Mouse (Mus musculus): Measurements from ENCODE around the gene Lrrtm4. TPM values are rescaled to one million over a fixed set of nuclear protein-coding genes. Genes with fewer than 3 reads are reported as not detected.

Gene Lrrtm4
- polyA plus RNA-seq, 1 experiment from 2014 or later = 0.33 TPM

DNA sequence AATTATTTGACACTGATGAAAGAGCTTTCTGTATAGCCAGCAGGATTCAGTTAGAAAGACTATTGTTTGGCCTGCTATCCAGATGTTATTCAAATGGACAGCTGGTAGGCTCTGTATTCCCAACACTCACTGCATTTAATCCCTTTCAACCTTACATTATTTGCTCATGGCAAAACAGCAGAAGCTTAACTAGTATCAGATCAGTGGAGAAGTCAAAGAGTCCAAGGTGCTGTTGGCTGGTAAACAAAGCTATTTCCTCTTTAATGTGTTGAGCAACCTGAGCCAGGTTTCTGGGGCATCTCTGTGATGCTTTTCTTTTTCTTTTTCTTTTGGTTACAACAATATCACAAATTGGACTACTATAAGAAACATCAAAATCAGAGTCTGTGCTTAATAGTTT lies 536.3 kb downstream of the Lrrtm4 start:
- TF ChIP-seq CTCF (IDR thresholded peaks at IDR 0.05; ENCODE audit: low read depth) = no peak
- no peaks in the 10 kb centered on the region for H3K27me3 ChIP-seq (ENCODE audit: insufficient read depth, low read length)
- no peak overlapping the region for H3K4me3 ChIP-seq (ENCODE audit: low read depth, low read length)
- H3K36me3 ChIP-seq (ENCODE audit: insufficient read depth) = no peaks in the 10 kb centered on the region
- ATAC-seq (ENCODE audit: insufficient read depth) (no peak), DNase-seq (no peak)
- no peak overlapping the region for H3K4me2 ChIP-seq
- H3K9me3 ChIP-seq (ENCODE audit: low read depth, low read length) = no peaks in the 10 kb centered on the region
- H3K9ac ChIP-seq = no peak overlapping the region
- no peak overlapping the region for H3K27ac ChIP-seq (ENCODE audit: low read depth)
- H3K4me1 ChIP-seq (ENCODE audit: insufficient read depth) = no peaks in the 10 kb centered on the region

DNA sequence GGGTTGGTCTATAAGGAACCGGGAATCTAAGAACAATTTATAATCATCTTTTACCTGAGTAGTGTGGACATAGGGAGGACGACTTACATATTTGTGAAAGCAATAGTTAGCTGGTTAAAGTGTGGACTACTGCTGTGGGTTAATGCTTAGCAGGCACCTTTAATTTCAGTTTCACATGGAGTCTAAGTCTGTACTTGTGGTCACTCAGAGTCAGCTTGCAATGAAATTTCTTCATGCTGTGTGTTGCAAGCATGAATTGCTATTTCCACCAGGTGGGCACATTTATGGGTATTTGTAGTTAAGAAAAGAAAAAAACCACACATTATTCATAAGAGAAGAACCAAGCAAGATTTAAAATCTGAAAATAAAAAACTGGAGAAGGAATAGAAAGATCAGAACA lies 558.5 kb downstream of the Lrrtm4 start:
- ATAC-seq (ENCODE audit: insufficient read depth) (no peak), DNase-seq (no peak)
- no peak overlapping the region for H3K4me2 ChIP-seq
- TF ChIP-seq CTCF (IDR thresholded peaks at IDR 0.05; ENCODE audit: low read depth) = no peak
- WGBS = 86% methylated on average over 2 of the region's 2 CpGs
- H3K27me3 ChIP-seq (ENCODE audit: insufficient read depth, low read length) = no peaks in the 10 kb centered on the region
- no peak overlapping the region for H3K4me3 ChIP-seq (ENCODE audit: low read depth, low read length)
- no peaks in the 10 kb centered on the region for H3K36me3 ChIP-seq (ENCODE audit: insufficient read depth)
- H3K9ac ChIP-seq = no peak overlapping the region
- H3K27ac ChIP-seq (ENCODE audit: low read depth) = no peak overlapping the region
- H3K9me3 ChIP-seq (ENCODE audit: low read depth, low read length) = no peaks in the 10 kb centered on the region
- no peaks in the 10 kb centered on the region for H3K4me1 ChIP-seq (ENCODE audit: insufficient read depth)

DNA sequence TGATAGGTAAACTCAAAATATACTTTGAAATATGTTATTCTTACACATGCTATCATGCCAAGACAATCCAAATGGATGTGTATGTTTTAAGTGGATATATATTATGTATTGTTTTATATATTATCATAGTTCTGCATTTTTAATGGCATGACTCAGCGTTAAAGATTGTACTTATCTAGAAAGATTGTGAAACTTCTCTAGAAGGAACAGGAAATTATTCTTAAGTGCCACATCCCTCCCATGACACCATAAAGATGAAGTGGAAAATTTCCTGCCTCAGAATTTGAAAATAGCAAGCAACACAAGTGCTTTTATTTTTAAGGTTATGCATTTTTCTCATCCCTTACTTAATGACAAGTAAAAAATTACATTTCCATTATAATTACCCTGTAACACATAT lies 563.5 kb downstream of the Lrrtm4 start:
- WGBS = 47% methylated on average over 1 of the region's 1 CpGs

DNA sequence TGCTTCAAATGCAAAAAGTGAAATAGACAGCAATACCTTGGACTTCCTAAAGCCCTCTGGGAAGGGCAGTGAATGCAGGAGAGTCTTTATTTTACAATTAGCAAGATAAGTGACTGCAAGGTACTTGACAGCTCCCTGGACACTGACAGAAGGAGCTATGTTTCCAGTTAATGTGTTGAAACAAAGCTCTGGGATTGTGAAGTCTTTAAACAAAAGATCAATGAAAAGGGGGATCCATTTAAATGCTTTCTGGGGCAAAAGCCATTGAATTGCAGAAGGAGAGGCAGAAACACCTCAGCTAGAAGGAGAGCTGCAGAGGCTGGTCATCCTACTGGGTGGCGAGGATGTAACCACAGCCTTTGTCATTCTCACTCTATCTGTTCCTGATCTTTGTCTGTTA lies 571.1 kb downstream of the Lrrtm4 start:
- ATAC-seq (ENCODE audit: insufficient read depth) = no peak
- no peak overlapping the region for H3K27ac ChIP-seq (ENCODE audit: low read depth)
- H3K9ac ChIP-seq = no peak overlapping the region
- no peaks in the 10 kb centered on the region for H3K27me3 ChIP-seq (ENCODE audit: insufficient read depth, low read length)
- H3K4me3 ChIP-seq (ENCODE audit: low read depth, low read length) = no peak overlapping the region
- no peak for DNase-seq
- H3K36me3 ChIP-seq (ENCODE audit: insufficient read depth) = no peaks in the 10 kb centered on the region
- no peaks in the 10 kb centered on the region for H3K9me3 ChIP-seq (ENCODE audit: low read depth, low read length)
- H3K4me2 ChIP-seq = no peak overlapping the region
- TF ChIP-seq CTCF (IDR thresholded peaks at IDR 0.05; ENCODE audit: low read depth) = no peak
- H3K4me1 ChIP-seq (ENCODE audit: insufficient read depth) = no peaks in the 10 kb centered on the region
- 46% methylated on average over 1 of the region's 1 CpGs for WGBS

More for the DNA sequence above, 563.5 kb downstream of the Lrrtm4 start:
- no peaks in the 10 kb centered on the region for H3K9me3 ChIP-seq (ENCODE audit: low read depth, low read length)
- no peak overlapping the region for H3K9ac ChIP-seq
- H3K27me3 ChIP-seq (ENCODE audit: insufficient read depth, low read length) = no peaks in the 10 kb centered on the region
- H3K4me3 ChIP-seq (ENCODE audit: low read depth, low read length) = no peak overlapping the region
- no peaks in the 10 kb centered on the region for H3K36me3 ChIP-seq (ENCODE audit: insufficient read depth)
- DNase-seq = no peak
- H3K27ac ChIP-seq (ENCODE audit: low read depth) = no peak overlapping the region
- ATAC-seq (ENCODE audit: insufficient read depth) = no peak
- no peaks in the 10 kb centered on the region for H3K4me1 ChIP-seq (ENCODE audit: insufficient read depth)
- TF ChIP-seq CTCF (IDR thresholded peaks at IDR 0.05; ENCODE audit: low read depth) = no peak
- H3K4me2 ChIP-seq = no peak overlapping the region

DNA sequence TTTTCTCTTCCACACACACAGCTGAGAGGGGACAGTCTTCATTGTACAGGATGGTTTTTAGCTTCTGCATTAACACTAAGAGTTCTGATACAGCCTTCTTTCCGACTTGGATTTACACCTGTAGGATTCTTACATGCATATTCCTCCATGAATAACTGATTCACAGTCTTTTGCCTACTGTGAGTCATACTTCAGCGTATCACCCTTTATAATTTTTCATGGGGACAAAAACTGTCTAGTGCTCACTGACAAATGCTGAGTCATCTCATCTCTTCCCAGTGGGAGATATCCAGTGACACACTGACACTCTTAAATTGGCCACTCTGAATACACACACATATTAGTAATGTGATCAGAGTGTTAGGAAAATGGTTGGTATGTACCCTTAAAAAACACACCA lies 600.8 kb downstream of the Lrrtm4 start:
- Histone ChIP-seq H3K27me3 (ENCODE audit: insufficient read depth, low read length) (no peaks in the 10 kb centered on the region), H3K27ac (ENCODE audit: low read depth) (no peak overlapping the region), H3K4me3 (ENCODE audit: low read depth, low read length) (no peak overlapping the region), H3K36me3 (ENCODE audit: insufficient read depth) (no peaks in the 10 kb centered on the region), H3K4me2 (no peak overlapping the region), H3K9me3 (ENCODE audit: low read depth, low read length) (no peaks in the 10 kb centered on the region), H3K9ac (no peak overlapping the region), H3K4me1 (ENCODE audit: insufficient read depth) (no peaks in the 10 kb centered on the region)
- WGBS = 83% methylated on average over 2 of the region's 2 CpGs
- no peak for TF ChIP-seq CTCF (IDR thresholded peaks at IDR 0.05; ENCODE audit: low read depth)
- no peak for ATAC-seq (ENCODE audit: insufficient read depth)
- no peak for DNase-seq

DNA sequence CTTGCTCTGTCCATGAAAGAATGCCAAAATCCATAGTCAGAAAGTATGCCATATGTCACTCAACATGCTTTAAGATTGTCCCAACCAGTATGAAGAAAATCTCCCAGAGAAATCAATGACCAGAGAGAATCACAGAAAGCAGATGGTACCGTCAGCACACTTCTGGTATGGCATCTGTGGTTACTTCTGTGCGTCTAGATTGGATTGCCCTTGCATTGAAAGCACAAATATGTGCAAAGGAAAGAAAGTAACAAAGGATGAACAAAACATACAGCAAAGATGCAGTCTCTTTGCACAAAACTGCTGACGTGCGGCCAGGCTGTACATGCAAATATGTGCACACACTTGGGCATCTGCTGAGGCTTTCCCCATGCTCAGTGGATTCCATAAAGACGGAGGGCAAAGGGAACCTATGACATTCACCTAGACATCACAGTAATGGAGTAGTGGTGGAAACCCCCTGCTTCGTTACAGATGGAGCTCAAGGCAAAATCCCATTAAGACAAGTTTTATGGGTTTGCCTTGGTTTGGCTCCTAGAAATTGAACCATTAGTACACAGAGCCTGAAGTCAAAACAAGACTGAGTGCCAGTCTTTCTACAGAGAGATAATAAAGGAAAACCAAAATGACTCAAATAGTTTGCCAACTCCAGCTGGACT lies 604.1 kb downstream of the Lrrtm4 start:
- Histone ChIP-seq H3K9me3 (ENCODE audit: low read depth, low read length) (no peaks in the 10 kb centered on the region), H3K4me1 (ENCODE audit: insufficient read depth) (no peaks in the 10 kb centered on the region), H3K27ac (ENCODE audit: low read depth) (no peak overlapping the region), H3K4me3 (ENCODE audit: low read depth, low read length) (no peak overlapping the region), H3K27me3 (ENCODE audit: insufficient read depth, low read length) (no peaks in the 10 kb centered on the region), H3K4me2 (no peak overlapping the region), H3K36me3 (ENCODE audit: insufficient read depth) (no peaks in the 10 kb centered on the region), H3K9ac (no peak overlapping the region)
- DNase-seq (no peak), ATAC-seq (ENCODE audit: insufficient read depth) (no peak)
- TF ChIP-seq CTCF (IDR thresholded peaks at IDR 0.05; ENCODE audit: low read depth) = no peak
- 87% methylated on average over 6 of the region's 6 CpGs for WGBS

DNA sequence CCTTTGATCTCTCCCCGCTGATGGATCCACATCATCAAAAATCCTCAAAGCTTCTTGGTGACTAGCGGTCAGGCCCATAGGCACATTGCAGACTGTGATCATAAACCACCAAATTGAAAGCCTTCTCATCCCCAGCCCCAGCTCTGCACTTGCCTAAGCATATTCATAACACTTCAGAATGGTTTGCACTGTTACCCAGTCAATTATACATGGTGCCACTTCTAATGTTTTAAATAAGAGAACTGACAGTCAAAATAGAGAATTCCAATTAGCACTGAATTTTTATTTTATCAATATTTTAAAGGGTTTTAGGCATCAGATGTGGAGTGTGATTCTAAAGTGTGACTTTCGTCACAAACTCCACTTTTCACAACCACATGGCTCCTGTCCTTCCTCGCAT lies 606.8 kb downstream of the Lrrtm4 start:
- Histone ChIP-seq H3K4me1 (ENCODE audit: insufficient read depth) (no peaks in the 10 kb centered on the region), H3K4me2 (no peak overlapping the region), H3K36me3 (ENCODE audit: insufficient read depth) (no peaks in the 10 kb centered on the region), H3K27ac (ENCODE audit: low read depth) (no peak overlapping the region), H3K9ac (no peak overlapping the region), H3K9me3 (ENCODE audit: low read depth, low read length) (no peaks in the 10 kb centered on the region), H3K4me3 (ENCODE audit: low read depth, low read length) (no peak overlapping the region), H3K27me3 (ENCODE audit: insufficient read depth, low read length) (no peaks in the 10 kb centered on the region)
- DNase-seq (no peak), ATAC-seq (ENCODE audit: insufficient read depth) (no peak)
- 78% methylated on average over 4 of the region's 4 CpGs for WGBS
- TF ChIP-seq CTCF (IDR thresholded peaks at IDR 0.05; ENCODE audit: low read depth) = no peak

DNA sequence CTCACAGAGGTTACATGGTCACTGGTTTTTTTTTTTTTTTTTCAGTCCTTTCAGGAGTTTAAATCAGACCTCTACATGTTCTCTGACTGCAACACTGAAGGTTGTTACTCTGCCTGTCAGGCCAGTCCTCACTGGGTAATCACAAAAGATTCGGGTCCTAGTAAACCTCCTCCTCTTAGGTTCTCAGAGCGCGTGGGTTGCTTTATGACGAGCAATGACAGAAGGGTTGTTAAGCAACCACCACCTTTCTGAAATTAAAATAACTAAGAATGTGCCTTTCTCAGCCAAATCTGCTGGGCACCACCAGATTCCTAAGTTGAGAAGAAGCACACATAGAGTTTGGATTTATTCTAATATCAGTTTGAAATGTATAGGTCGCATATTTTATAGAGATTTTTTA lies 644.1 kb downstream of the Lrrtm4 start:
- no peaks in the 10 kb centered on the region for H3K36me3 ChIP-seq (ENCODE audit: insufficient read depth)
- H3K27me3 ChIP-seq (ENCODE audit: insufficient read depth, low read length) = no peaks in the 10 kb centered on the region
- H3K9ac ChIP-seq = no peak overlapping the region
- no peak overlapping the region for H3K4me3 ChIP-seq (ENCODE audit: low read depth, low read length)
- DNase-seq = no peak
- H3K4me1 ChIP-seq (ENCODE audit: insufficient read depth) = no peaks in the 10 kb centered on the region
- WGBS = 84% methylated on average over 5 of the region's 5 CpGs
- TF ChIP-seq CTCF (IDR thresholded peaks at IDR 0.05; ENCODE audit: low read depth) = no peak
- no peak for ATAC-seq (ENCODE audit: insufficient read depth)
- H3K9me3 ChIP-seq (ENCODE audit: low read depth, low read length) = no peaks in the 10 kb centered on the region
- no peak overlapping the region for H3K27ac ChIP-seq (ENCODE audit: low read depth)
- H3K4me2 ChIP-seq = no peak overlapping the region

Data from lung, embryonic 14.5 days (tissue).